Mouse (Mus musculus) right cerebral cortex, postnatal 25 days (tissue): ENCODE results near the gene Gls.

ENCODE experiments used
- DNase-seq: peaks from one replicate; pipeline ENCODE4 v3.0.0; 2022

Gls gene

GRCm38 (mm10) chr1:52118860-52119591 lies 114.0 kb downstream of the Gls start, which contains the start of gene Stat1:
Gene Stat1, plus strand, starts transcription at chr1:52119440.
- DNase-seq: peak; percentile 78

- no peak for DNase-seq
These were observed 115.3 kb downstream of the Gls start for GRCm38 (mm10) chr1:52117777-52118176.

- DNase-seq: no peak
These were observed 116.6 kb downstream of the Gls start for GRCm38 (mm10) chr1:52116441-52116840.

GRCm38 (mm10) chr1:52113666-52114069 lies 119.4 kb downstream of the Gls start:
- DNase-seq: peak; percentile 98
